Mouse (Mus musculus) CH12.LX (cell line): ENCODE results near the gene Gmcl1. TPM values are rescaled to one million over a fixed set of nuclear protein-coding genes. Genes with fewer than 3 reads are reported as not detected.

Experiments used
- DNase-seq: peaks from one replicate; pipeline ENCODE4 v3.0.0-alpha.2; 2013; ENCODE audit errors: extremely low read depth
- H3K27ac ChIP-seq: 2 replicates; pipeline ENCODE4 v1.5.1; 2012; ENCODE audit warnings: low read depth, mild to moderate bottlenecking, control low read depth, moderate library complexity; ENCODE audit not compliant: insufficient read depth
- H3K27me3 ChIP-seq: replicated peaks from 2 replicates; pipeline ENCODE3; 2012; ENCODE audit warnings: inconsistent platforms
- H3K36me3 ChIP-seq, 2 experiments: replicated peaks in 1 of 2; 2 replicates each; pipeline versions ENCODE3 to v1.6.1; 2012; ENCODE audit warnings: inconsistent platforms in 1 of 2, low read length in 1 of 2, mild to moderate bottlenecking in 1 of 2, mixed read lengths in 1 of 2, moderate library complexity in 1 of 2; ENCODE audit not compliant: control insufficient read depth in 1 of 2, insufficient read depth in 1 of 2
- H3K4me1 ChIP-seq, 2 experiments: 2 replicates each; pipeline ENCODE4 v1.6.1; 2012; ENCODE audit warnings: inconsistent platforms in 1 of 2, moderate library complexity in 1 of 2; ENCODE audit not compliant: insufficient read depth in 2 of 2, control insufficient read depth in 1 of 2
- H3K4me2 ChIP-seq: 2 replicates; pipeline ENCODE4 v1.6.1; 2012; ENCODE audit warnings: low read depth, mild to moderate bottlenecking, control low read depth; ENCODE audit not compliant: poor library complexity, insufficient read depth, severe bottlenecking
- H3K4me3 ChIP-seq, 3 experiments: fragments of 150-350 bp in 1 of 3; sonication (generic) in 1 of 3; replicated peaks in 1 of 3; 2 replicates each; pipeline versions ENCODE3 to v1.5.1; 2011 to 2012; ENCODE audit warnings: low read depth in 2 of 3, low read length in 2 of 3, mild to moderate bottlenecking in 2 of 3, moderate library complexity in 2 of 3, control low read depth in 1 of 3, improper control_type of control experiment in 1 of 3, inconsistent platforms in 1 of 3, mixed read lengths in 1 of 3; ENCODE audit not compliant: poor library complexity in 1 of 3
- H3K79me2 ChIP-seq: replicated peaks from 2 replicates; pipeline ENCODE4 v1.6.1; 2012; ENCODE audit warnings: mild to moderate bottlenecking, moderate library complexity; ENCODE audit not compliant: control insufficient read depth, poor library complexity, insufficient read depth, severe bottlenecking; ENCODE audit errors: extremely low read depth
- H3K9ac ChIP-seq: 2 replicates; pipeline ENCODE4 v1.6.1; 2012; ENCODE audit warnings: low read depth, mild to moderate bottlenecking, control low read depth, moderate library complexity; ENCODE audit not compliant: insufficient read depth
- H3K9me3 ChIP-seq: replicated peaks from 2 replicates; pipeline ENCODE3; 2012; ENCODE audit warnings: low read length, inconsistent platforms, mixed read lengths
- BHLHE40 ChIP-seq: IDR thresholded peaks from 2 replicates; pipeline ENCODE4 v1.6.1; 2011; ENCODE audit warnings: mild to moderate bottlenecking, low read depth, low read length, improper control_type of control experiment
- CHD1 ChIP-seq: IDR thresholded peaks from 2 replicates; pipeline ENCODE4 v1.6.1; 2012; ENCODE audit warnings: low read depth, low read length, improper control_type of control experiment, inconsistent platforms
- CTCF ChIP-seq, 2 experiments: IDR thresholded peaks in 1 of 2; conservative IDR thresholded peaks in 1 of 2; 2 replicates each; pipeline ENCODE4 v1.5.1; 2011 to 2012; ENCODE audit warnings: low read depth in 2 of 2, low read length in 2 of 2, improper control_type of control experiment in 1 of 2, inconsistent platforms in 1 of 2, mild to moderate bottlenecking in 1 of 2, moderate library complexity in 1 of 2
- ETS1 ChIP-seq: conservative IDR thresholded peaks from 2 replicates; pipeline ENCODE4 v1.6.1; 2012; ENCODE audit warnings: low read depth, mild to moderate bottlenecking, inconsistent platforms, low read length, improper control_type of control experiment, moderate library complexity
- GABPA ChIP-seq: IDR thresholded peaks from 2 replicates; pipeline ENCODE4 v1.6.1; 2012; ENCODE audit warnings: low read depth, low read length, improper control_type of control experiment, inconsistent platforms; ENCODE audit not compliant: insufficient replicate concordance
- HCFC1 ChIP-seq: IDR thresholded peaks from 2 replicates; pipeline ENCODE4 v1.6.1; 2012; ENCODE audit warnings: low read depth, mild to moderate bottlenecking, inconsistent platforms, low read length, improper control_type of control experiment
- MAZ ChIP-seq: IDR thresholded peaks from 2 replicates; pipeline ENCODE4 v1.6.1; 2012; ENCODE audit warnings: low read depth, mild to moderate bottlenecking, inconsistent platforms, low read length, improper control_type of control experiment, moderate library complexity
- MYC ChIP-seq: IDR thresholded peaks from 2 replicates; pipeline ENCODE4 v1.6.1; 2011; ENCODE audit warnings: low read depth, mild to moderate bottlenecking, improper control_type of control experiment, low read length
- PAX5 ChIP-seq: IDR thresholded peaks from 2 replicates; pipeline ENCODE4 v1.6.1; 2012; ENCODE audit warnings: low read length, inconsistent platforms, mixed read lengths
- RCOR1 ChIP-seq: conservative IDR thresholded peaks from 2 replicates; pipeline ENCODE4 v1.6.1; 2012; ENCODE audit warnings: low read depth, mild to moderate bottlenecking, inconsistent platforms, low read length, improper control_type of control experiment
- USF1 ChIP-seq: IDR thresholded peaks from 2 replicates; pipeline ENCODE4 v1.6.1; 2014; ENCODE audit warnings: low read depth, mild to moderate bottlenecking, inconsistent platforms, low read length, improper control_type of control experiment
- ZNF384 ChIP-seq: IDR thresholded peaks from 2 replicates; pipeline ENCODE4 v1.6.1; 2012; ENCODE audit warnings: low read depth, low read length, improper control_type of control experiment, inconsistent platforms
- dilution Hi-C: fragments of 300-500 bp; cut with MboI; formaldehyde crosslinking; loops from 2 replicates; pipeline ENCODE4 v1.14.3; 2020; ENCODE audit warnings: low sequenced_read_pairs; ENCODE audit not compliant: extremely low pct_unique_long_range_greater_than_20kb, extremely low pct_ligation_motif_present
- in situ Hi-C: fragments of 300-500 bp; cut with MboI; formaldehyde crosslinking; loops from 3 replicates; pipeline ENCODE4 v1.14.3; 2019; ENCODE audit warnings: low sequenced_read_pairs, low pct_ligation_motif_present, low pct_unique_long_range_greater_than_20kb, mixed read lengths
- polyA plus RNA-seq: library from polyadenylated mRNA; unstranded; fragments of >175 nt; gene quantifications from 2 replicates; pipeline ENCODE4 v1.2.1, GENCODE M21; 2012; ENCODE audit warnings: low read depth; ENCODE audit not compliant: insufficient read length
- total RNA-seq, 2 experiments: library from RNA; depleted of rRNA; stranded (reverse); fragments of 300-350 nt in 1 of 2; fragments of >200 nt in 1 of 2; gene quantifications; 2 replicates each; pipeline ENCODE4 v1.2.3; 2012 to 2014

Gmcl1 gene
- total and polyA plus RNA-seq, 3 experiments: 8.4 to 10.4 (median 9.9) TPM

DNA sequence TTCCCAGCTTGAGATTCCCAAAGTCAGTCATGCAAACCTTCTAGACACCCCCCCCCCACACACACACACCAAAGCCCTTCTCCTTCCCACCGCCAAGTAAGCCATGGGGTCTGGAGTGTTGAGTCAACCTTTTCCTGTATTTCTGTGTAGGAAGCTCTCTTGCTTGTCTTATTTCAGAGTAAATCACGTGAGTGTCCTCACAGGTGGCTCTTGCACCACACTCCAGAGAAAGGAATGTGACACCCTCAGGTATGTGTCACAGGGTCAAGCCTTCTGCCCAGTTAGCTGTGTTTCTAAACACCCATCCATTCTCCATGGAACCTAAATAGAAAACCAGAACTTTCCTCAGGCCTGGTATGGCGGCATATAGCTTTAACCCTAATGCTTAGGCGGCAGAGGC, 35.8 kb upstream of the Gmcl1 start:
- Histone ChIP-seq H3K27me3 (no peaks in the 10 kb centered on the region), H3K4me3 (no peak overlapping the region)
- TF ChIP-seq ZNF384: no peak
- TF ChIP-seq HCFC1: no peak
- TF ChIP-seq USF1: no peak
- TF ChIP-seq, all 38 proteins: peak for 0
- H3K36me3 ChIP-seq: peaks cover 0 to 3% of the 10 kb centered on the region in 2 experiments
- DNase-seq: no peak
- H3K79me2 ChIP-seq: no peaks in the 10 kb centered on the region
- peaks cover 5 to 19% of the 10 kb centered on the region in 2 experiments; a peak in 3 of 4 replicates for H3K4me1 ChIP-seq
- H3K9me3 ChIP-seq: no peaks in the 10 kb centered on the region
- H3K27ac ChIP-seq: no peak overlapping the region
- dilution Hi-C loops (no loop called here), in situ Hi-C loops (no loop called here)
- H3K4me2 ChIP-seq: no peak overlapping the region
- H3K9ac ChIP-seq: no peak overlapping the region

- no peak overlapping the region for H3K27ac ChIP-seq
- no peak overlapping the region for H3K9ac ChIP-seq
- H3K27me3 ChIP-seq: no peaks in the 10 kb centered on the region
- peaks cover 5 to 19% of the 10 kb centered on the region in 2 experiments; a peak in 3 of 4 replicates for H3K4me1 ChIP-seq
- TF ChIP-seq CHD1 (no peak), CTCF (conservative IDR thresholded peaks at IDR 0.05 in 1 of 2, IDR thresholded peaks at IDR 0.05 in 1 of 2; ENCODE audit: low read depth in 2 of 2, low read length in 2 of 2) (no peak), BHLHE40 (no peak), ETS1 (no peak), GABPA (no peak), HCFC1 (no peak)
- TF ChIP-seq, all 38 proteins: peak for 0
- dilution Hi-C loops (no loop called here), in situ Hi-C loops (no loop called here)
- no peak overlapping the region for H3K4me3 ChIP-seq
- H3K79me2 ChIP-seq: no peaks in the 10 kb centered on the region
- H3K9me3 ChIP-seq: no peaks in the 10 kb centered on the region
- peaks cover 0 to 4% of the 10 kb centered on the region in 2 experiments for H3K36me3 ChIP-seq
- DNase-seq: no peak
- H3K4me2 ChIP-seq: no peak overlapping the region
Measured at GRCm38 (mm10) chr6:86768186-86768776, 35.1 kb upstream of the Gmcl1 start.

GRCm38 (mm10) chr6:86767465-86767864, 34.3 kb upstream of the Gmcl1 start:
- no peak overlapping the region for H3K4me2 ChIP-seq
- dilution Hi-C loops: no loop called here
- no peak for DNase-seq
- no peaks in the 10 kb centered on the region for H3K27me3 ChIP-seq
- no peak overlapping the region for H3K4me3 ChIP-seq
- H3K9me3 ChIP-seq: no peaks in the 10 kb centered on the region
- TF ChIP-seq PAX5 (no peak), MAZ (no peak), HCFC1 (no peak), MYC (no peak), ETS1 (no peak), RCOR1 (no peak)
- H3K27ac ChIP-seq: no peak overlapping the region
- no peaks in the 10 kb centered on the region for H3K79me2 ChIP-seq
- H3K9ac ChIP-seq: no peak overlapping the region
- in situ Hi-C loops: no loop called here
- H3K4me1 ChIP-seq: peaks cover 5 to 19% of the 10 kb centered on the region in 2 experiments; a peak in 3 of 4 replicates
- H3K36me3 ChIP-seq: peaks cover 0 to 4% of the 10 kb centered on the region in 2 experiments
